Mouse (Mus musculus) ES-CJ7 (cell line): Measurements from ENCODE around the gene Dgkq.
A peak's percentile ranks its signal among the peaks of the same experiment; 100 is the strongest.

Source experiments
- DNase-seq: peaks from one replicate; pipeline ENCODE4 v3.0.0; 2011; ENCODE audit warnings: low read depth, low spot score

Gene Dgkq

DNA sequence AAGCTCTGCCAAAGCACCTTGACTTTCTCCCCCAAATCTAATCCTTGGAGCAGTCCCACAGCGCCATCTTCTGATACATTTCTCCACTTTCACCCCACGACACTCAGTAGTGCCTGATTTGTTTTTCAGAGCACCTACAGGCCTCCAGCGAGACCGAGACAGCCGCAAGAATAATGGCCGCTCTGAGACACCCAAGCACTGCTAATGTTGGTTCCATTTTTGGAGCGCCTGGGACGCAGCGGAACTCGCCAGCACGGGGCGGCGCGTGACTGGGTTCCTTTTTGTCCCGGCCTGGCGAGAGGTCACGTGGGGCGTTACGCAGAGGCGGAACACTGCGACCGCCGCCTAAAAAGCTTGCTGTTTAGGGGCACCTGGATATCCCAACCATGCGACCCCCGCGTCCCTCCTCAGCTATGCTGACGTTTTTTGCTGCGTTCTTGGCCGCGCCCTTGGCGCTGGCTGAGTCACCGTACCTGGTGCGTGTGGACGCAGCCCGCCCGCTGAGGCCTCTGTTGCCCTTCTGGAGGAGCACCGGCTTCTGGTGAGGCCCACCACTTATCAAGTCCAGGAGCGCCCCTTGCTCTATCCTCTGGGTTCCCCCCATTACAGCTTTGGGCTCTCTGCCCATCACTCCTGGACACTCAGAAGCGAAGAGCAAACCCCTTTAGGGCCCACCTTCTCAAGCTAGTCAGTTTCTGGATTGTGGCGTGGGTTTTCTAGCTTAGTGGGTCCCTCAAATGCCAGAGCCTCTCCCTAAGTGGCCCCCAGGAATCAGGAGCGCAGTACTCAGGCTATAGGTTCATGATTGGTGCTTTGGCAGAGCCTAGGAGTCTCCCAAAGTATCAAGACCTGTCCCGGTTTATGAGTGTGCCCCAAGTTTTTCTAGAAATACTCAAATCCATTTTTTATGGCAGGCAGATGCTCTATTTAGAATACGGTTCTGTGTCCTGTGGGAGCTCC lies at the start of gene Dgkq:
TSS of gene Dgkq (minus strand) at position 696 of the 960 bp plus-strand sequence.
- DNase-seq = peak; percentile 85

DNA sequence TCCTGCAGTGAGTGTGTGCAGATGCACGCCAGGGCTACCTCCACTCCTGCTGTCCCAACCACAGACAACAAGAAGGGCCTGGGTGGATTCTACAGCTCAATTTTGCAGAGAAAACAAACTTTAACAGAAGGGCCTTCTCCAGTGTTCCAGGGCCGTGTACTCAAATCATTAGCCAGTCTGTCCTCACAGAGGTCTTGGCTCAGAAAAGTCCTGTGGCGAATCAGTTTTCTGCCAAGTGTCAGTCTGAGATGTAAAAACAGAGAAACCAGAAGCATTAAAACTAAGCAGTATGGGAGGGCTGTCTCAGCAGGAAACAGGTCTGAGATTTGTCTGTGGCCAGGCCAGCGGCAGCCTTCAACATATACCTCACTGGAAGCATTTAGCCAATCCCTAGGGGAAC lies 48.6 kb upstream of the Dgkq start:
- no peak for DNase-seq

DNA sequence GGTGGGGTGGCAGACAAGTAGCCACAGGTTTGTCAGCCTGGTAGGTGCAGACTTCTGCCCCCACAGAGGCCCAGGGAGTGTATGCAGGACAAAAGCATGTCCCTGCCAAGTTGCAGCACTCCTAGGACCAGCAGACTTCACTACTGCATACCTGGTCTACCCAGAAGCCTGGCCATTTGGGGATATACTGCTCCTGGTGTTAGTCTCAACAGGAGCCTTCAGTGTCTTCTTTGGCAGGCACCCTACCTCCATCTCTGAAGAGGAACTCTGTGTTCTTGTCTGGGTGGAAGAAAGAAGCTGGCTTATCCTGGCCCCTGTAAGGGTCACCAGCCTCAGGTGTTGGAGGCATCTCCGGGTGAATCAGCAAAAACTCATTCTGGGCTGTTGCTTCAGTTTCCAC lies 46.5 kb upstream of the Dgkq start:
- no peak for DNase-seq

DNA sequence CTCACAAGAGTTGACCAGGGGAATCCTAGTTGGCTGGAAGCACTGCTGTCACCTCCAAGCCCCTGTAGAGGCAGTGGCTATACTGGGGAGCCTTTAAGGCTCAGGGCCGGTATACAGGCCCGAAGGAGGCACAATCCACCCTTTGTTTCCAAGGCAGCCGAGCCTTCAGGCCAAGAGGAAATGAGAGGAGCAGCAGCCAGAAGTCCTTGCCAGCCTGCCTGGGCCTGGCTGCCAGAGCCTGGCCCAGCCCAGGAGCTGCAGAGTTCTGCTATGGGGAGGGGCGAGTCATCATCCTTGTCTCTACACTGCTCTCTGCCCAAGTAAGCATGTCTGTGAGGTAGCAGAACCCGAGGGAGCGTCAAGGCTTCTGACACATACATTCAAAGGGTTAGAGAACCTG lies 44.7 kb upstream of the Dgkq start:
- no peak for DNase-seq

DNA sequence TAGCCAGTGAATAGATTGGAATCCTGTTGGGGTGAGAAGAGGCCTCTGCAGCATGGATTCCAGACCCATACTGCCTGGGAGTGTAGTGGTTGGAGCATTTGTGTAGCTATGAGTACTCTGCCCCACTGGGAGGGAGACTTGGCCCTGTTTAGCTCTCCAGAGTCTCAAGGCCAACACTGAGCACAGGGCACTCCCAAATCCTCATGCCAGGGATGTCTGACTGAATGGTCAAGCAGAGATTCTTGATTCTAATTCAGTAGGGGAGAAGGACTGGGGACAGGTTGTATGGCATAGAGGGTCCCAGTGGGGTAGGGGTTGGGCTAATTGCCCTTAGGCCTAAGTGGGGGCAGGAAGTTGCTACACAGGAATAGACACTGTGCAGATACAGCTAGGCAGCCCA lies 44.2 kb upstream of the Dgkq start:
- DNase-seq = no peak

DNA sequence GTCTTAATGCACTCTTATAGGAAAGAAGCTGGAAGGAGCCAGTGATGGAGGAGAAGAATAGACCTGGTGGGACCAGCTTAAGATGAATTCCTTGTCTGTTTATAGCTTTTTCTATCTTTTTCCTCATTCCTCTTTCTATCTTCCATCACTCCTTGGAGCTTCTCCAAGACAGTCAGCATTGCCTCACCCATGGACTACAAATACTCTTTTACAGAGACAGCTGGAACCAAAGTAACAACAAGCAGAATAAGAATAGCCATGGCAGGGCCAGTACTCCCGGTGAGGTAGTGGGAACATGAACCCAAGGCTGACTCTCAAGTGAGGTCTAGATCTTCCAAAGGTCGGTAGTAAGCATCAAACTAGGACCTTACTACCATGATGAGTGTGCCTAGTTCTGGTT lies 43.6 kb upstream of the Dgkq start:
- no peak for DNase-seq

DNA sequence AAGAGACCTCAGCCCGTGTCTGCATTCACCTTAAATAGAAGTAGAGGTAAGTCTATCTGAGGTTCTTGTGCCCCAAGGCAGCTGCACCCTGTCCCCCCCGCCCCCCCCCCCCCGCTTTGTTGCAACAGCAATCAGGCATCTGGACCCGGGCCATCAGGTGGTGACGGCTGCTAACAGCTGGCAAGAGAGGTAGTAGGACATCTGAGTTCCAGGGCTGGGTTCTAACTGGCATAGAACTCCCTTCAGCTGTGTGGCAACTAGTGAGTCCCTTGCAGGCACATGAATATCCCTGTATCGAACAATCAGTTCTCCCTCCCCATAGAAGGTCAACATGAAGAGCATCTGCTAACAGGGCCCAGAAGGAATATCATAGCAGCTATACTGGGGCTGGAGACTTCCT lies 42.5 kb upstream of the Dgkq start:
- DNase-seq = no peak

DNA sequence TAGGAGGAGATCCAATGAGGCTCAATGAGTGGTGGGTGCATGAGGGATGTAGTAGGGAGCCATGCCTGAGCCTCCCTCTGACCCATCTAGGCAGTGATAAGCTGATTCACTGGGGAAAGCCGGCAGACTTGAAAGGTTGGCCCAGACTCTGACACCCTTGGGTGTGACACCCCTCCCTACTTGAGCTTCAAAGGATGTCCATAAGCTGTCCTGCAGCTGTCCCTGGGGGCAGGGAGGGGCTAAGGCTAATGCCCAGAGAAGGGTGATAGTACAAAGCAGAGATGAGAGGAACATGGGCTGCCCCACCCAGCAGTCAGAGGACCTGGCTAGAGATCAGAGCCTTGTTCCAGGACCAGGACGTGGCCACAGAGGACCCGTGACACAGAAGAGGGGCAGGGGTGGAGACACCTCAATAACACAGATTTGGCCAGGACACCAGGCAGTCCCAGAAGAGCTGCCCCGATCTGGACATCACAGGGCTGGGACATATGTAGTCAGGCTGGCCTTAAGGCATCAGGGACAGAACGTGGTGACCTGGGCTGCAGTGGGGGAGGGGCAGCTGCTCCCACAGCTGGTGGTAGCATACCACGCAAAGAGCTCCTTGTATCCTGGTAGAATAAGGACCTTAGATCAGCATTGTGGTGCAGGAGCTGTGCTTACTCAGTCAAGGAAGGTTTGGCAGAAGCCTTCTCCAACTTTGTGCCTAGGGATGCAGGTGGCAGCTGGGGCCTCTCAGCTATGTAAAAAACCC lies 39.7 kb upstream of the Dgkq start:
- no peak for DNase-seq

DNA sequence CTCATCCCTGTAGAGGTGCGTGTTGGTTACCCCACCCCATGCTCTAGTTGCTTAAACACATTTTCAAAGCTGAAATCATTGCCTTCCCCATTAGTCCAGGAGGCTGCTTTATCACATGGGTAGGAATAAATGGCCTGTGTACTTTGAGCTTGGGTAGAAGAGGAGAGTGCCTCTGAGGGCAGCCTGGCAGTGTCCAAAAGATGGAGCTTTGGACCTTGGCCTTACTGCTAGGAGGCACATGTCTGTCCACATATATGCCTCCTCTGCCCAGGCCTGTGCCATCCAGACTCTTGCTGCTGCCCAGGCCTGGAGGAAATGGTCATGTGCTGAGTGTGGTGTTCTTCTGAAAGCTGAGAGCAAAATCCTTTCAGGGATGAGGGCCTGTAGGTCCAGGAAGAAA lies 38.9 kb upstream of the Dgkq start:
- DNase-seq = no peak

DNA sequence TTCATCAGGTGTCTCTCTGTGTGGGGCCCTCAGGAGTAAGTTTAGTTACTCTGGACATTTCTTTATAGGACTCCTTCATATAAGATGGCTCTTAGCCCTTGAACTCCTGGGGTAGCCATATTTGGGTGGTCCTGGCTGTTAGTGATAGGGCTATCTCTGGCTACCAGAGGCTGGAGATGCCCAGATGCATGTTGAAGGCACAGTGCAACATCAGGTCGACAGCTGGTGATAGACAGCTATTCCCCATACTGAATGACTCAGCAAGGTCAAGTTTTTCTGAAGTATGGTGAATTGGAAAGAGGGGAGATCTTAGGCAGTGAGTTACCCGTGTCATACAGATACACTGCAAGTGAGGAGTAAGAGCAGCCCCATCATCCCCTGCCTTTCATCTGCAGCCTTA lies 38.3 kb upstream of the Dgkq start:
- no peak for DNase-seq

DNA sequence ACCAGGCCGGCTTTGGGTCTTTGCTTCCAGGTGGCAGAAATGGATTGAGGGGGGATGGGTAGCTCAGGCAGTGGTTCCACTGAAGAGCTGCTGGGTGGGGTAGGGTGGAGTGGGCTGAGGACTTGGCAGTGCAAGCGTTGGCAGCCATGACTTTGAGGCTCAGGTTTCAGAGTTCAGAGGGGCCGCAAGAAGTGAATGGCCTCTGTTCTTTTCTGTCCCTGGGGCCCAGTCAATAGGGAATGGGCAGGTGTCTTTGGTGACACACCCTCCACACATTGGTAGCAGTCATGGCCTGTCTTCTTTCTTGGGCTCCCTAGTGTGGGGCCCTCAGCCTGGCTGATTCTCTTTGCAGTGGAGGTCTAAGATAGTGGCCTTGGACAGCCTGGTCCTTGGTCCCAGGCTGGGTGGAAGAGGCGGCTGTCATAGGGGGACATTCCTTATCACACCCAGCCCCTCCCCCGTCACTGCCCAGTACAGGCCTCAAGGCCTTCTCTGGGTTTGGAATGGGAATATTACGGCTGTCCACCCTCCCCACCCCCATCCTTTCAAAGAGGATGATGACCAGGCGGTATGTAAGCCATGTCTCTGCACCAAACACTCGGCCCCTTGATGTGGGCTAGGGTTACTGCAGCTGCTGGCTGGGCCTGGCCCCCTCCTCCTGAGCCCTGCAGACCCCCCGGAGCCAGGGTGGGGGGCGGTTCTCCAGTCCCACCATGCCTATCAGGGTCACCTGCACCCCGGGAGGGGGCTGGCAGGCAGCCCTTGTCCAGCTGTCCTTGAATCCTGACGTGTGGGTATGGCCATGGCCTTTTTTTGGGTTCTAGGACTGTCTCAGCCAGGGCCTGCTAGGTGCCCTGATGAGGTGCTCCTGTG lies 34.5 kb upstream of the Dgkq start:
- DNase-seq = no peak

DNA sequence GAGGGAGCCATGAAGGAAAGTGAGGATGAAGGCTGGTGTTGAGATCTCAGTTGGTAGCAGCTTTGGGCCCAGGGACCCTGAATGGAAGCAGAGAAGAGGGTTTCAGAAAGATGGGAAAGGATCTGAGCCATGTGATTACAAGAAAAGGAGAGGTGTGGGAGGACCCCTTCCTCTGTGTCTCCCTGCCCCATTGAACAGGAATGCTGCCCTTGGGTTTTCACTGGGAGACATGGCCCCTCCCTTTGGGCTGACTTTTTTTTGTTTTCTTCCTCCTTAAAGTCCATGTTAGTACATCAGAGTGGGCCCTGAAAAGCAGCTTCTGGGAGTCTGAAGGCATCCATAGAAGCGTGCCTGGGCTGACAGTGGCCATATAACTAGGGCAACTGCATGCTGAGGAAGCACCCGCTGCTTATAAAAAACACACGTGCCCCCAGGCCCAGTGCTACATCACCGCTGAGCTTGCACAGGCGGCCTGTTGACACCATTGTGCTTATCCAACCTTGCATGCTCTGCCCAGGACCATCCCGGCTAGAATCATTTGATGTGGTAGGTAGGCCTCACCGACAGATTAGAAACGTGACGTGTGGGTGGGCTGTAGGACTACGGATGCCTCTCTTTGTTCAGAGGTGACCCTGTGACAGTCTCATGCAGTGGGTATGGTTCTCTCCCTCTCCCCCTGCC lies 32.0 kb upstream of the Dgkq start:
- no peak for DNase-seq

DNA sequence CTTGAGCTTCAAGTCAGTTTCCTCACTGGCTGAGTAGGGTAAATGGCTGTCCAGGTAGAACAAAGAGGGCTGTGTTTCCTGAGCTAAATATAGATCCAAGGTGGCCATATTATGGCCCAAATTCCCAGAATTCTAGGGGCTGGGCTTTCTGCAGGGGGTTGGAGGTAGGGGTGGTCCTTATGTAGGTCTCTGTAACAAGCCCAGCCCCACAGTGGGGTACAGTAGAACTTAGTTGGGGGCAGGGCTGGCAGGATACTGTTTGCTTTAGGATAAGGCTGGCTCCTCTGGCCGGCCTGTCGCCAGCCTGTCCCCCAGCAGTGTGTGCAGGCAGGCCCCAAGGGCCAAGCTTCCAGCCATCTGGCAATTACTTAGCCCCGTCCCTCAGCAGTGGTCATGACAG lies 30.9 kb upstream of the Dgkq start:
- no peak for DNase-seq

DNA sequence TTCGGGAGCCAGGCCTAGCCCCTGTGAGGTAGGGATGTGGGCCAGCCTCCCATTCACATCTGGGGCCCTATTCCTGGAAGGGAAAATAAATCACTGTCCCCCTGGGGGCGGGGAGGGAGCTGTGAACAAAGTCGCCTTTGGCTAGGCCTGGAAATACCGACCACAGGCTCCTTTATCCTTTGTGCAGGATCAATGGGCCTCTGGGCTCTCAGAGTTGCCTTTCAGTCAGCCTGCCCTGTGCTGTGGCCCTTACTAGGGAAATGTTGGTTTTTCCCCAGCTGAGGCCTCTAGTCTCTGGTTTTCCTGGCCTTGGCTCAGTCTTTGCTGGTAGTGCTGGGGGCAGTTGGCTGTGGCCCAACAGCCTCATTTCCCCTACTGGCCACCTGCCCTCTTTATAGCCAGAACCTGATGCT lies 27.9 kb upstream of the Dgkq start:
- no peak for DNase-seq

DNA sequence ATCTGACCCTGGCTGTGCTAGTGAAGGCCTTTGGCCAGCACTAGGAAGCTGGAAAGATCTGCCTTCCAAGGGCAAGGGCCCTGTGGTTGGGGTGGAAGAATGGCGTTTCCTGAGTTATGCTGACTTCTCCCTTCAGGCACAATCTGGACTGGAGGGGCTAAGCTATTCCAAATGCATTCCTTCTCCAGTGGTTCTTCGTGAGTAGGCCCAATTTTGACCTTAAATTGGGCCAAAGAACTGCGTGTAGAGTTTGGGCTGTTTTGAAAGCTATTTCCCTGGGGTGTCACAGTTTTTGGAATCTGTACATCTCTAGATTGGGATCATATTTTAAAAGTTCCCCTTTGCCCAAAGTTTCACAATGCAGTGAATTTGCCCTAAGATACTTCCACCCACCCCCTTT lies 27.1 kb upstream of the Dgkq start:
- DNase-seq = no peak

DNA sequence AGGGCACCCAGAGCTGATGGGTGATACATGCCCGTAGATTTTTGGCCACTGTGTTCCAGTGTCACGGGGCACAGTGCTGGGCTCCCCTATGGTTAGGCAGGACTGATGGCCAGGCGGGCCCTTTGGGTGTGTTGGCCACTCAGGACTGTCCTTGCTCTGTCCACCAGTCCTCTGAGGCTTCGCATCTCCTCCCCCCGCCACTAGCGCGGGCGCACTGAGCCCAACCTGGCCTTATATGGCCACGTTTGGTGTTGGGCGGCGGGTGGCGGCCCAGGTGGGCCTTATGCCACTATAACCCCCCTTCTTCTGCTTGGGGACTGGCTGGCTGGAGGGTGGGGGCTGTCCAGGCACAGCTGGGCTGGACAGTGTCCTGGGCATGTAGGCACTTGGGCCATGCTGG lies 26.4 kb upstream of the Dgkq start:
- DNase-seq = no peak

DNA sequence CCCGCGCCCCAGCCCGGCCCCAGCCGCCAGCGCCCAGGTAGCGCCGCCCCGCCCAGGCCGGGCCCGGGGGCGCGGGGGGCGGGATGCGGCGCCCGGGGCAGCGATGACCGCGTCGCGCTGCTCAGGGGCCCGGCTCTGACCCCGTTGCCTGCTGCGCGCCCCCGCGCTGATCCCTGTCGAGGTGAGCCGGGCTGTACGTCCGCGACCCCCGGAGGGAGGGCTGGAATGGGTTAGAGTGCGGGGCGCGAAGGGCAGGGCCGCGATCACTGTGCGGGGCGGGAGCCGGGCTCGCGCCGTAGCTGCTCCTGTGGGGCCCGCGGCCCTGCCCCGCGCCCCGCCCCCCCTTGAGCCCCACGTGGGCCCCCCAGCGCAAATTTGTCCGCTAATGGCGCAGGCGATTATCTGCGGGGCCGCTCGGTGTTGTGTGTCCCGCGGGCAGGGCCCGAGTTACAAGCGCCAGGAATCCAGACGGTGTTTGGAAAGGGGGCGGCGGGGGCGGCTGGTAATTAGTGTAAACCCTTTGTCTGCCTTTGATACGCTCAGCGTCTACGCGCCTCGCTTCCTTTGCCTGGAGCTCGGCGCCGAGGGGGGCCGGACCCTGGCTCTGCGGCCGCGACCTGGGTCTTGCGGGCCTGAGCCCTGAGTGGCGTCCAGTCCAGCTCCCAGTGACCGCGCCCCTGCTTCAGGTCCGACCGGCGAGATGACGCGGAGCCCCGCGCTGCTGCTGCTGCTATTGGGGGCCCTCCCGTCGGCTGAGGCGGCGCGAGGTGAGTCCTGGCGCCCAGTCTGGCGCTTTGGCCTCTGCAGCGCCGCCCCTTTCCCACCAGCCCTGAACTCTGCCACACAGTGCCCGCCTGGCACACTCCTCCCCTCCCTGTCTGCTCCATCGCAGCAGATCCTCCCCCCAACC lies 25.1 kb upstream of the Dgkq start:
- DNase-seq = no peak

DNA sequence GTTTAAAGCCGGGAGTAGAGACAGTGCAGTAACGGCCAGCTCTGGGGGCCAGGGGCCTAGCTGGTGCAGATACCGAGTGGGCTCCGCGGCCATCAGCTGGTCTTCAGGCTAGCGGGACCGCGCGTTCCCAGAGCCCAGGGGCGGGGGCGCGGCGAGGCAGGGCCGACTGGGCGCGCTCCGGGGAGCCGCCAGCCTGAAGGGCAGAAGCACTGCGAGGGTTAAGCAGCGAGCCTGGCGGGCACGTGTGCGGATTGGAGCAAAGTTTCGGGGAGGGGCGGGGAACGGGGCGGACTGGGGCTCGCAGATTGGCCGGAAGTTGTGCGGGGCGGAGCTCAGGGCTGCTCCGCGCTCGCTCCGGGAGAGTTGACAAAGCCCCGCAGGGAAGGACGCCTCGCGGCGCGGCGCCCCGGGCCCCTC lies 24.4 kb upstream of the Dgkq start:
- peak; percentile 90 for DNase-seq

DNA sequence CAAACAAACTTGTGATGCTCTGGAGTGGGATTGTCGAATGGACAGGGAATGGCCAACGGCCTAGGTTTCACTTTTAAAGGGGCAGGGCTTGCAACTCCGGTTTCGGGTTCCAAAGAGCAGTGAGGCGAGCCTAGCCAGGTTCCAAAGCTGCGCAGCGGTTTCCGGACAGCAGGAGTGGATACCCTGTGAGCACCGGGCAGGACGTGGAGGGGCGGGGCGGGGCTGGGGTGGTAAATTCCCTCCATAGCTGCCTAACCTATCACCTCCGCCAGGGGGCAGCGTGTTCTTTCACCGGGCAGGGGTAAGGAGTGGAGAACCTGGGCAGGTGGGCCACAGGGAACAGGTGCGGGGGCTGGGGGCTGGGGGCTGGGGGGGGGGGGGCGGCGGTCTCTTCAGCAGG lies 22.8 kb upstream of the Dgkq start, which contains the start of gene Fgfrl1:
TSS of gene Fgfrl1 (plus strand) at position 112 of the 400 bp plus-strand sequence.
- peak; percentile 55 for DNase-seq

DNA sequence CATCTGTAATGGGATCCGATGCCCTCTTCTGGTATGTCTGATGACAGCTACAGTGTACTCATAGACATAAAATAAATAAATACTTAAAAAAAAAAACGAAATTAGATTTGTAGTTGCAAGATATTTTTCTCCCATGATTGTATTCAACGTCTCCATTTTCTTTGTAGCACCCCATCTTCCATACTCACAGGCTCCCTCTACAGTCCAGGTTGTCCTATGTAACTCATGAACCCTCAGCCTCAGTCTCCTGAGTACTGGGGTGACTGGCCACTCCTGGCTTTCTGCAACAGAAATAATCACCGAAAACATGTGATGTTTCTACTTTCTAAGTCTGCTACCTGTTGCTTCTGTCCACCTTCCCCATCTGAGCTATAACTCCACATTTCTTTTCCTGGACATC lies 21.7 kb upstream of the Dgkq start:
- DNase-seq = peak; percentile 34
